Mouse (Mus musculus) hematopoietic stem cell, adult 5-6 weeks (primary cell): ENCODE measurements around the gene H2-M1. TPM values are rescaled to one million over a fixed set of nuclear protein-coding genes. Genes with fewer than 3 reads are reported as not detected.

Experiments used
- ATAC-seq, 2 experiments: fragments of 125-278 bp in 1 of 2; replicated peaks in 1 of 2; 2 replicates each; pipeline ENCODE4 v1.8.0; 2016 to 2017; ENCODE audit warnings: inconsistent platforms in 2 of 2, mild to moderate bottlenecking in 2 of 2, moderate number of reproducible peaks in 2 of 2, low read depth in 1 of 2, moderate TSS enrichment in 1 of 2; ENCODE audit not compliant: low FRiP score in 2 of 2, poor library complexity in 2 of 2, severe bottlenecking in 2 of 2, insufficient read depth in 1 of 2, low TSS enrichment in 1 of 2
- total RNA-seq: library from RNA; stranded (forward); fragments of 172-1452, 232-1000 nt; gene quantifications from 2 replicates; pipeline ENCODE4 v1.2.3, GENCODE M21; 2017

Gene H2-M1
- not detected in 2 replicates for total RNA-seq

- ATAC-seq: no peak
Measured at GRCm38 (mm10) chr17:36672119-36672518, at the start of gene H2-M1. H2-M1 (minus strand) TSS chr17:36672219.

DNA sequence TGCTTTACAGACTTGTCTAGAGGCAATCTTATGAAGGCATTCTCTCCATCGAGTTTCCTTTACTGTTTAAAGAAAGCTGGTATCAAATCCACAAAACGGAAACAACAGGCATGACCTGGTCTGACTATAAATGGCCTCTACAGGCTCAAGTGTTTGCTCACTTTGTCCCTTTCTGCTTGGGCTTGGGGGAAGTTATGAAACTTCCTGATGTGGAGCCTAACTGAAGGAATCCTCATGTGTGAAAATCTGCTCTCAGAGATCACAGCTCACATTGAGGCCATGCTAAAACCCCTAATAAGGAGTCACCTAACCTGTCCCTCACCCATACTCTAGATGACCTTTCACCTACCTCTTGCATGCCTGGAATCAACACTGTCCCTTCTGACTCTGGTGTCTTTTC is 25.7 kb upstream of the H2-M1 start:
- no peak for ATAC-seq

GRCm38 (mm10) chr17:36642566-36642965 is 29.5 kb downstream of the H2-M1 start, which contains the start of gene H2-M9:
H2-M9 (minus strand) TSS chr17:36642666.
- ATAC-seq: no peak

Other genes starting within 250 kb of the H2-M1 start
- gene H2-M10.4, start 209.9 kb downstream of the H2-M1 start, total RNA-seq: not detected in 2 replicates
- not detected in 2 replicates for gene H2-M11, start 125.1 kb downstream of the H2-M1 start, total RNA-seq
- gene H2-M9, start 29.6 kb downstream of the H2-M1 start, total RNA-seq: not detected in 2 replicates
- not detected in 2 replicates for gene H2-M10.5, start 100.7 kb upstream of the H2-M1 start, total RNA-seq
- not detected in 2 replicates for gene H2-M10.6, start 140.0 kb upstream of the H2-M1 start, total RNA-seq
- gene Trim26, start 164.9 kb upstream of the H2-M1 start, total RNA-seq: 22.2 and 27.6 TPM in 2 replicates
- not detected in 2 replicates for gene Trim15, start 195.0 kb upstream of the H2-M1 start, total RNA-seq
- gene Trim10, start 197.4 kb upstream of the H2-M1 start, total RNA-seq: 1.1 and 3.9 TPM in 2 replicates
- not detected in 2 replicates for gene Trim40, start 217.9 kb upstream of the H2-M1 start, total RNA-seq
- gene Trim31, start 225.9 kb upstream of the H2-M1 start, total RNA-seq: not detected in 2 replicates